Mouse (Mus musculus): ENCODE measurements at regions not wholly inside any gene's neighbourhood (a gene's known extent, or its start where the extent isn't known, plus 50 kb on each side); places are given as distances from the start of the nearest gene placed in this dataset.

GRCm38 (mm10) chr4:71811444-71811843 lies 53.7 kb upstream of the Gm11232 start:
- no peak for DNase-seq (ENCODE audit: low read depth, low spot score)

GRCm38 (mm10) chr4:71808271-71808670 lies 50.5 kb upstream of the Gm11232 start:
- no peak for DNase-seq (ENCODE audit: low read depth, low spot score)

Data from skeletal muscle tissue, adult 2 months (tissue).